ENCODE assay signal across 8 mouse cellular contexts in the genomic region with DNA sequence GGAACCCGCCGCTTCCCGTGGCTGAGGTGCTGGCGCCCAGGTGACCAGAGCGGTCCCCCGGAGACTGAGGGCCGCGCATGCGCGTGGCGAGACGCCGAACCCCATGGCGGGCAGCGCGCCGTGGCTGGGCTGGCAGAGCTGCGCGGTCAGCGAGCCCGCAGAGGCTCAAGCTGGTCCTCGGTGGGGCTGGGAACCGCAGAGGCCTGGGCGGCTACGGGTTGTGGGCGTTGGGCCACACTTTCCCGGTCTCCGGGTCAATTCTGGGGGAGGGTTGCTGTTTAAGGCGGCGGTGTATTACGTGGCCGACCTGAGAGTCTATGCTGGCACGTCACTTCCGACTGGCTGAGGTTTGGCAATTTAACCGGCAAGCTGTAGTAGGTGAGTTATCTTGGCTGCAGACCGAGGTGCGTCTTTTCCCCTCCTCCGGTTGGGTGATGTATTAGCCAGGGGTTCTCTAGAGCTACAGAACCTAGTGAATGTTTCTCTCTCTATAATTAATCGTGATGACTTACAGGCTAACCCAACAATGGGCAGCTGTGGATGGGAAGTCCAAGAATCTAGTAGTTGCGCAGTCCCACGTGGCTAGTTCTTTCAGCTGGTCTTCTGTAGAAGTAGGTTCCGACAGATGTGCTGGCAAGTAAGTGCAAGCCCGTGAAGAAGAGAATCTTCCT. TPM values are rescaled to one million over a fixed set of nuclear protein-coding genes. Genes with fewer than 3 reads are reported as not detected.
DNase-seq lines count a peak whose midpoint lies in the region; ATAC-seq lines count a peak whose summit lies in the region.

A gene (minus strand): TSS at position 662 of the 671 bp plus-strand sequence.

- peak within 1 kb of the TSS; percentile 94 for H3K27ac ChIP-seq in forebrain, embryonic 13.5 days
- peak within 1 kb of the TSS; percentile 99 for H3K27ac ChIP-seq in hindbrain, embryonic 15.5 days (replicated peaks)
- H3K27ac ChIP-seq in midbrain, embryonic 10.5 days (replicated peaks), result peak within 1 kb of the TSS; percentile 99

- peak; percentile 93 for DNase-seq in kidney, adult 18-20 months
- no peak for DNase-seq in kidney, postnatal 14 days
- DNase-seq in c-Kit-positive CD71-negative TER-119-negative erythroid progenitor cells, embryonic 14.5 days (ENCODE audit: low read depth), result peak; percentile 63
- peak; percentile 75 to 80 for DNase-seq in left cerebral cortex, postnatal 14 days (ENCODE audit: low spot score in 2 of 2)
- peak; percentile 89 for DNase-seq in midbrain, embryonic 10.5 days (ENCODE audit: low spot score)
- DNase-seq in spleen, adult 18-20 months, result peak; percentile 77 to 84

- peak within 1 kb of the TSS; percentile 81 for H3K4me2 ChIP-seq in forebrain, embryonic 13.5 days
- H3K4me2 ChIP-seq in hindbrain, embryonic 15.5 days, result peak within 1 kb of the TSS; percentile 95

- peak within 1 kb of the TSS; percentile 92 for H3K4me3 ChIP-seq in forebrain, embryonic 13.5 days
- H3K4me3 ChIP-seq in hindbrain, embryonic 15.5 days, result peak within 1 kb of the TSS; percentile 99
- H3K4me3 ChIP-seq in midbrain, embryonic 10.5 days, result peak within 1 kb of the TSS; percentile 80

- ATAC-seq in forebrain, embryonic 13.5 days, result peak; percentile 85
- peak; percentile 88 for ATAC-seq in hindbrain, embryonic 15.5 days (ENCODE audit: low FRiP score, low read depth)

- no peaks in the 10 kb centered on the region for H3K9me3 ChIP-seq in forebrain, embryonic 13.5 days (replicated peaks)
- H3K9me3 ChIP-seq in hindbrain, embryonic 15.5 days, result no peaks in the 10 kb centered on the region
- no peaks in the 10 kb centered on the region for H3K9me3 ChIP-seq in midbrain, embryonic 10.5 days (replicated peaks)

- H3K4me1 ChIP-seq in forebrain, embryonic 13.5 days, result peaks cover 35% of the 10 kb centered on the region
- peaks cover 45% of the 10 kb centered on the region for H3K4me1 ChIP-seq in hindbrain, embryonic 15.5 days (replicated peaks)
- peaks cover 31% of the 10 kb centered on the region for H3K4me1 ChIP-seq in midbrain, embryonic 10.5 days

- peak within 1 kb of the TSS; percentile 93 for H3K9ac ChIP-seq in forebrain, embryonic 13.5 days
- H3K9ac ChIP-seq in hindbrain, embryonic 15.5 days, result peak within 1 kb of the TSS; percentile 96

- no peaks in the 10 kb centered on the region for H3K27me3 ChIP-seq in forebrain, embryonic 13.5 days
- H3K27me3 ChIP-seq in hindbrain, embryonic 15.5 days, result no peaks in the 10 kb centered on the region
- H3K27me3 ChIP-seq in midbrain, embryonic 10.5 days (ENCODE audit: low read depth, poor library complexity, severe bottlenecking), result no peaks in the 10 kb centered on the region

- intact Hi-C loops in left cerebral cortex, postnatal 14 days (cut with DNase I), result no loop called here

- WGBS in forebrain, embryonic 13.5 days, result 1% methylated on average over 43 of the region's 43 CpGs
- WGBS in hindbrain, embryonic 15.5 days, result under 1% methylated on average over 43 of the region's 43 CpGs
- WGBS in midbrain, embryonic 10.5 days, result 2% methylated on average over 43 of the region's 43 CpGs

- peaks cover 40% of the 10 kb centered on the region for H3K36me3 ChIP-seq in forebrain, embryonic 13.5 days (ENCODE audit: poor library complexity, severe bottlenecking)
- H3K36me3 ChIP-seq in hindbrain, embryonic 15.5 days, result peaks cover 34% of the 10 kb centered on the region
- peaks cover 64% of the 10 kb centered on the region for H3K36me3 ChIP-seq in midbrain, embryonic 10.5 days

RNA-seq across cellular contexts. Expression of the gene that starts here (rescaled TPM):
- 24.5 and 25.8 TPM in 2 replicates for polyA plus RNA-seq in forebrain, embryonic 13.5 days (2015; fragmentation: Nextera tagmentation; extraction: Ambion mirVana)
- polyA plus RNA-seq in hindbrain, embryonic 15.5 days (2015; fragmentation: Nextera tagmentation; extraction: Ambion mirVana), result 24.8 and 27.1 TPM in 2 replicates
- 10 to 100 TPM; 20.0 to 20.2 TPM for total RNA-seq in left cerebral cortex, postnatal 14 days (2021)
- 21.2 and 23.2 TPM in 2 replicates for polyA plus RNA-seq in midbrain, embryonic 10.5 days (2016; fragmentation: Nextera tagmentation; extraction: Ambion mirVana)
